Comparison of ENCODE assay signal across 26 mouse cellular contexts in the genomic region with DNA sequence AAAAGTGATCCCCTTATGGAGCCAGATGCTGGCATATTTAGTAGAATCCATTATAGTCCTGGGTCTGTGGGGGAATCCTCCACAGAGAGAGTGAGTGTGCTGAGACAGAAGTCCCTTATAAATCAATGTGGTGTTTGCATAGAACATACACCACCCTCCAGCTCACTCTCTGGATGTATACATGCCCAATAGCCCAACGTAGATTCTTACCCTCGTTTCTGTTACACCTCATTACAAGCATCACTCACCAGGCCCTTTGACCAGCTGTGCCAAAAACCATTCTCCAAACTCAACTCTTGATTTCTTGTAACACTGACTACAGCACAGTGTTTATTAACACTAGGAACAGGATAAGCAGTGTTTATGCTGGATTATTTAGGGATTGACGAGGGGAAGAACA.
"Had no signal": no experiment of that assay in that cellular context is flagged by ENCODE, and none has a peak within 500 bp of the region (broad histone marks: within the 10 kb centered on the region; RNA-seq: fewer than 3 reads in every experiment).

No protein-coding gene starts in this region.

- H3K36me3 ChIP-seq: heart, embryonic 13.5 days; heart, embryonic 15.5 days; hindbrain, embryonic 13.5 days; hindbrain, embryonic 15.5 days; kidney, embryonic 15.5 days; limb, embryonic 12.5 days had no signal

- H3K27ac ChIP-seq: heart, embryonic 13.5 days; heart, embryonic 15.5 days; hindbrain, embryonic 13.5 days; hindbrain, embryonic 15.5 days; hindbrain, postnatal 0 days; kidney, embryonic 15.5 days; kidney, postnatal 0 days; limb, embryonic 12.5 days had no signal

- H3K4me3 ChIP-seq: gastrocnemius, adult 2 months; heart, embryonic 13.5 days; heart, embryonic 15.5 days; hindbrain, embryonic 13.5 days; hindbrain, embryonic 15.5 days; kidney, embryonic 15.5 days; limb, embryonic 12.5 days had no signal

- DNase-seq: gastrocnemius, adult 2 months; gastrocnemius, postnatal 10 days; gastrocnemius, postnatal 25 days; heart, adult 18-20 months; heart, postnatal 14 days; heart, postnatal 36 days; kidney, adult 11 months; kidney, adult 2 months; kidney, postnatal 14 days; kidney, postnatal 36 days; layer of hippocampus, adult 9-11 months; layer of hippocampus, postnatal 36 days; left cerebral cortex, postnatal 4 days; liver had no signal

- H3K4me1 ChIP-seq: hindbrain, embryonic 15.5 days; kidney, embryonic 15.5 days; limb, embryonic 12.5 days had no signal

- H3K9me3 ChIP-seq: heart, embryonic 13.5 days; heart, embryonic 15.5 days; hindbrain, embryonic 13.5 days; hindbrain, embryonic 15.5 days; kidney, embryonic 15.5 days; limb, embryonic 12.5 days had no signal

- ATAC-seq: forebrain, embryonic 16.5 days; hindbrain, postnatal 0 days; intestine, embryonic 16.5 days had no signal

- H3K27me3 ChIP-seq: heart, embryonic 13.5 days; heart, embryonic 15.5 days; hindbrain, embryonic 13.5 days; hindbrain, embryonic 15.5 days; kidney, embryonic 15.5 days; limb, embryonic 12.5 days had no signal

- H3K4me2 ChIP-seq: heart, embryonic 11.5 days; heart, embryonic 13.5 days; heart, embryonic 15.5 days; hindbrain, embryonic 13.5 days; hindbrain, embryonic 15.5 days; kidney, embryonic 15.5 days; limb, embryonic 12.5 days; liver, embryonic 11.5 days had no signal

- H3K9ac ChIP-seq: heart, embryonic 13.5 days; heart, embryonic 15.5 days; hindbrain, embryonic 13.5 days; hindbrain, embryonic 15.5 days; kidney, embryonic 15.5 days; limb, embryonic 12.5 days had no signal
